Mouse (Mus musculus) liver, embryonic 14.5 days (tissue): ENCODE measurements around the gene Gtf2h2. TPM values are rescaled to one million over a fixed set of nuclear protein-coding genes. Genes with fewer than 3 reads are reported as not detected.
"Not testable (repeated sequence)": the region's sequence is repeated elsewhere in the genome, so short reads cannot be mapped to it uniquely, and the experiment has no call there.

ENCODE experiments used
- ATAC-seq: fragments of 200-750 bp; cut with Nextera tagmentation; 2 replicates; pipeline ENCODE4 v1.8.0; 2017; ENCODE audit warnings: moderate number of reproducible peaks, mild to moderate bottlenecking, moderate library complexity; ENCODE audit not compliant: insufficient read depth
- DNase-seq, 3 experiments: peaks; one replicate each; pipeline ENCODE4 v3.0.0-alpha.2; 2012 to 2013; ENCODE audit warnings: low read depth in 3 of 3, low spot score in 3 of 3
- H3K27ac ChIP-seq: fragments of 300-500 bp; sonication (generic); 2 replicates; pipeline ENCODE4 v1.5.1; 2014; ENCODE audit warnings: moderate library complexity, mild to moderate bottlenecking, control low read depth, inconsistent platforms
- H3K27me3 ChIP-seq: fragments of 300-500 bp; sonication (generic); 2 replicates; pipeline ENCODE4 v1.6.1; 2014; ENCODE audit warnings: mild to moderate bottlenecking, low read length, moderate library complexity; ENCODE audit not compliant: control insufficient read depth, insufficient read depth
- H3K36me3 ChIP-seq: fragments of 300-500 bp; sonication (generic); replicated peaks from 2 replicates; pipeline ENCODE4 v1.6.1; 2014; ENCODE audit warnings: low read depth; ENCODE audit not compliant: control insufficient read depth, insufficient read depth
- H3K4me1 ChIP-seq, 2 experiments: fragments of 200-500 bp in 1 of 2; fragments of 300-500 bp in 1 of 2; sonication (generic) in 1 of 2; replicated peaks; 2 replicates each; pipeline ENCODE4 v1.6.1; 2012 to 2014; ENCODE audit warnings: antibody characterized with exemption in 1 of 2, inconsistent platforms in 1 of 2, low read length in 1 of 2; ENCODE audit not compliant: control insufficient read depth in 2 of 2, insufficient read depth in 2 of 2
- H3K4me2 ChIP-seq: fragments of 300-500 bp; sonication (generic); 2 replicates; pipeline ENCODE4 v1.6.1; 2014; ENCODE audit warnings: low read depth, mild to moderate bottlenecking, control low read depth, moderate library complexity
- H3K4me3 ChIP-seq, 2 experiments: fragments of 200-500 bp in 1 of 2; fragments of 300-500 bp in 1 of 2; sonication (generic) in 1 of 2; 2 replicates each; pipeline ENCODE4 v1.5.1; 2012 to 2014; ENCODE audit warnings: low read depth in 2 of 2, low read length in 2 of 2, mild to moderate bottlenecking in 2 of 2, control low read depth in 1 of 2, inconsistent platforms in 1 of 2, moderate library complexity in 1 of 2; ENCODE audit not compliant: insufficient read depth in 1 of 2
- H3K9ac ChIP-seq: fragments of 300-500 bp; sonication (generic); replicated peaks from 2 replicates; pipeline ENCODE4 v1.6.1; 2014; ENCODE audit warnings: mild to moderate bottlenecking, control low read depth, moderate library complexity
- H3K9me3 ChIP-seq: fragments of 300-500 bp; sonication (generic); 2 replicates; pipeline ENCODE4 v1.6.1; 2016; ENCODE audit warnings: low read length, mixed read lengths; ENCODE audit not compliant: control insufficient read depth
- CTCF ChIP-seq: IDR thresholded peaks from 2 replicates; pipeline ENCODE4 v1.5.1; 2016; ENCODE audit warnings: antibody characterized with exemption, low read depth, control low read depth
- EP300 ChIP-seq: IDR thresholded peaks from 2 replicates; pipeline ENCODE4 v1.6.1; 2016; ENCODE audit warnings: antibody characterized with exemption, low read depth
- WGBS: fragments of 180-500 bp; shearing (Covaris S2); extraction: QIAGEN DNeasy Blood & Tissue Kit; methylation state at CpG from one replicate; pipeline ENCODE4 v1.1.7; 2014; ENCODE audit not compliant: insufficient replicate concordance; 5-methylcytosine and 5-hydroxymethylcytosine counted together
- polyA plus RNA-seq, 2 experiments: library from polyadenylated mRNA; depleted of rRNA in 1 of 2; stranded (reverse) in 1 of 2; unstranded in 1 of 2; fragments of >200 nt; fragmentation: Nextera tagmentation in 1 of 2; extraction: Ambion mirVana in 1 of 2; gene quantifications; 2 replicates each; pipeline versions ENCODE4 v1.2.1 to v1.2.3; 2012 to 2014

Gene Gtf2h2
- polyA plus RNA-seq, 2 experiments: 25.1 to 26.3 TPM

DNA sequence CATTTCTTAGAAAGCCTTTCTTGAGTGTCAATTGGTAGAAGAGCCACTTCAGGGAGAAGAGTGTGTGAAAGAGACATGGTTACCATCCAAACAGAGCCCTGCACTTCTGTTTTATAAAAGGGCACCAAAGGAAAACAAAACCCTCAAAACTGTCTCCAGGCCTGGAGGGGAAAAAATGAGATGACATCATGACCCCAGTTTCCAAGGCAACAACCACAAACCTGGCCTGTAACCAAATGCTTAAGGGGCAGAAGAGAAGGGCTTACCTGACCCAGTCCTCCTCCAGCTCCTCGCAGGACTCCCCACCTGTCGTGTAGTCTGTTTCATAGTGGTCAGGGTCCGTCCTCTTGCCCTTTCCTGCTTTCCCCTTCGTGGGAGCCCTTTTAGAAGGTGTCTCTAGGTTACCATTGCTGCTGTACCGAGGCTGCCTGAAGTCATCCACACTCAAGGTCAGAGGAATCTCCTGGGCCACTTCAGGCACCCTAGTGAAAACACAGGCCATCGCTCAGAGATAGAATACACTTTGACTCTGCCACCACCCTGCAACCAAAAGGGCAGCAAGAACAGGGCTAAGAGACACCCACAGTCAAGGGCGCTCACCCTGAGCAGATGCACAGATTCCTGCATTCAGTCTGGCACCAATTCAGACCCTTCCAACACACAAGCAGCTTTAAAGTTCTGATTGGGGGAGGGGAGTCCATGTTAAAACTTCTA is 18.9 kb upstream of the Gtf2h2 start:
- no peak overlapping the region for H3K4me3 ChIP-seq
- peak overlapping the region; percentile 39 for H3K27ac ChIP-seq
- H3K9ac ChIP-seq: no peak overlapping the region
- no peaks in the 10 kb centered on the region for H3K9me3 ChIP-seq
- no peaks in the 10 kb centered on the region for H3K27me3 ChIP-seq
- DNase-seq: no peak
- TF ChIP-seq CTCF (no peak), EP300 (no peak)
- H3K4me1 ChIP-seq: peaks cover 12 to 26% of the 10 kb centered on the region in 2 experiments
- H3K4me2 ChIP-seq: peak overlapping the region; percentile 28; the same call in 1 of the 2 replicates
- H3K36me3 ChIP-seq: no peaks in the 10 kb centered on the region
- WGBS: 53% methylated on average over 7 of the region's 7 CpGs
- ATAC-seq: peak; percentile 3; the same call in 1 of the 2 replicates

DNA sequence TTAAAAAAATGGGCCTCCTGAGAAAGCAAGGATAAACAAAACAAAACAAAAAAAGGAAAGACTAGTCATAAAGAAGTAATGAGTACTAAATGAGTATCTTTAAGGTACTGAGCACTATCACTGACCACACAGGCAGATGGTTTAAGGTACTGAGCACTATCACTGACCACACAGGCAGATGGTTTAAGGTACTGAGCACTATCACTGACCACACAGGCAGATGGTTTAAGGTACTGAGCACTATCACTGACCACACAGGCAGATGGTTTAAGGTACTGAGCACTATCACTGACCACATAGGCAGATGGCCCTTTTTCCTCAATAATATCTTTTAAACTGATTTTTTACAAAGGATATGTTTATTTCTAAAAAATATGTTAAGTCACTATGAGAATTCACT is 7.2 kb upstream of the Gtf2h2 start:
- not testable (repeated sequence) for H3K9me3 ChIP-seq, H3K36me3 ChIP-seq, H3K27me3 ChIP-seq, H3K4me3 ChIP-seq, DNase-seq, H3K9ac ChIP-seq, H3K27ac ChIP-seq, H3K4me1 ChIP-seq, H3K4me2 ChIP-seq
- ATAC-seq: peak; percentile 26; the same call in 1 of the 2 replicates

DNA sequence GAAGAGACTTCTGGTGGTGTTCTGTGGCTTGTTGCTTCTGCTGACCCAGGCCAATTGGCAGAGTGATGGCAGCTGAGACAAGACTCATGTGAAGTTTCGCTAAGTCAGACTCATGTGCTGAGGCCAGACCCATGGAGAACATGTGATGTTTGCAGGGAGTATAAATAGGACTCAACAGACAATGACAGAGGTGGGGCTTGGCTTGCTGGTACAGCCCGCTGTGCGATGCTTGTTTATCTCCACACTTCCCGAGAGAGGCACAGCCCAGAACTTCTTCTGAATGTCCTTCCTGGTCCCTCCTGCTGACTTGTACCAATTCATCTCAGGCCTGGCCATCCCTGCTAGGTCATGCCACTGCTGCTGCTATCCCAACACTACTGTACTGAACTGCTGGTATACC is 3.0 kb upstream of the Gtf2h2 start:
- Histone ChIP-seq H3K36me3 (no peaks in the 10 kb centered on the region), H3K4me1 (peaks cover 0 to 13% of the 10 kb centered on the region in 2 experiments; a peak in 3 of 4 replicates), H3K4me3 (no peak overlapping the region), H3K9me3 (no peaks in the 10 kb centered on the region), H3K27me3 (no peaks in the 10 kb centered on the region), H3K4me2 (no peak overlapping the region), H3K27ac (no peak overlapping the region), H3K9ac (no peak overlapping the region)
- TF ChIP-seq EP300 (no peak), CTCF (no peak)
- no peak for ATAC-seq
- WGBS: 48% methylated on average over 4 of the region's 4 CpGs
- no peak for DNase-seq

DNA sequence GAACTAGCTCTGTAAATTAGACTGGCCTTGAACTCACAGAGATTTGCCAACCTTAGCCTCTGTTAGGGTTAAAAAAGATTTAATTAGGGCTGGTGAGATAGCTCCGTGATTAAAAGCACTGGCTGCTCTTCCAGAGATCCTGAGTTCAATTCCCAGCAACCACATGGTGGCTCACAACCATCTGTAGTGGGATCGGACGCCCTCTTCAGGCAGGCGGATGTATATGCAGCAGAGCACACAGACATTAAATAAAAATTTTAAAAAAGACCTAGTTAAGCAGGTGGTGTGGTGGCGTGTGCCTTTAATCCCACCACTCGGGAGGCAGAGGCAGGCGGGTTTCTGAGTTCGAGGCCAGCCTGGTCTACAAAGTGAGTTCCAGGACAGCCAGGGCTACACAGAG is 2.0 kb upstream of the Gtf2h2 start:
- H3K27ac ChIP-seq, H3K36me3 ChIP-seq, H3K9ac ChIP-seq, H3K4me3 ChIP-seq, H3K27me3 ChIP-seq, DNase-seq, H3K9me3 ChIP-seq, H3K4me2 ChIP-seq, ATAC-seq: not testable (repeated sequence)
- whole genome bisulfite sequencing: 61% methylated on average over 8 of the region's 8 CpGs
- TF ChIP-seq CTCF: peak; percentile 41
- peaks cover 0 to 13% of the 10 kb centered on the region in 2 experiments; a peak in 3 of 4 replicates for H3K4me1 ChIP-seq

DNA sequence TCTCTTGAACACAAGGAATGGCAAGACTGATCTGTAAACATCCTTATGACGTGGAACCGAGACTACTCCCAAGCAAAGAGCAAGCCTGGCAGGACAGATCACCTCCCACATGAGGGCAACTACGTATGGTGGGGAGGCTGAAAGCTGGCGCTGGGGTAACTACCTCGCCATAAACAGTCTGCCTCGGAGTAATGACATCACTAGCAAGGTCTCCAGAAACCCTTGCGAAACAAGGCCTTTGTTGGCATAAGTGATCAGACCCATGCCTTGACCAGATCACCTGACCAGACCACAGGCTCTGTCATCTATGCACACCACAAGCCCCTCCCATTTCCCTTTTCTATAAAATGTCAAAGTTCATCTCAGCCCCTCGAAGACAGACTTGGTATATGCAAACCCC is 934 bp upstream of the Gtf2h2 start:
- no peaks in the 10 kb centered on the region; the same call in 1 of the 2 replicates for H3K36me3 ChIP-seq
- no peaks in the 10 kb centered on the region for H3K9me3 ChIP-seq
- H3K4me2 ChIP-seq: 0 out of 2 replicates have a peak overlapping the region, but pooled peaks have one; percentile 76
- WGBS: 41% methylated on average over 8 of the region's 8 CpGs
- no peak overlapping the region for H3K27ac ChIP-seq
- ATAC-seq: no peak
- no peak overlapping the region for H3K4me3 ChIP-seq
- TF ChIP-seq EP300 (no peak), CTCF (no peak)
- no peak for DNase-seq
- H3K4me1 ChIP-seq: peaks cover 0 to 11% of the 10 kb centered on the region in 2 experiments; a peak in 3 of 4 replicates
- no peak overlapping the region for H3K9ac ChIP-seq
- no peaks in the 10 kb centered on the region for H3K27me3 ChIP-seq
